Mouse (Mus musculus) embryonic facial prominence, embryonic 10.5 days (tissue): ENCODE data around the gene Gpr21. TPM values are rescaled to one million over a fixed set of nuclear protein-coding genes. Genes with fewer than 3 reads are reported as not detected.
"Not testable (repeated sequence)": the region's sequence is repeated elsewhere in the genome, so short reads cannot be mapped to it uniquely, and the experiment has no call there.

Source experiments
- DNase-seq: peaks from one replicate; pipeline ENCODE4 v3.0.0-alpha.2; 2017; ENCODE audit warnings: low spot score
- H3K27ac ChIP-seq: fragments of 300-500 bp; sonication (generic); replicated peaks from 2 replicates; pipeline ENCODE4 v1.5.1; 2016; ENCODE audit warnings: mild to moderate bottlenecking
- H3K27me3 ChIP-seq: fragments of 300-500 bp; sonication (generic); replicated peaks from 2 replicates; pipeline ENCODE4 v1.6.1; 2016; ENCODE audit warnings: low read depth, mild to moderate bottlenecking; ENCODE audit not compliant: poor library complexity, severe bottlenecking
- H3K36me3 ChIP-seq: fragments of 300-500 bp; sonication (generic); replicated peaks from 2 replicates; pipeline ENCODE4 v1.6.1; 2016; ENCODE audit warnings: mild to moderate bottlenecking, moderate library complexity
- H3K4me1 ChIP-seq: fragments of 300-500 bp; sonication (generic); 2 replicates; pipeline ENCODE4 v1.6.1; 2016
- H3K4me3 ChIP-seq: fragments of 300-500 bp; sonication (generic); 2 replicates; pipeline ENCODE4 v1.5.1; 2016; ENCODE audit warnings: mild to moderate bottlenecking, moderate library complexity
- H3K9me3 ChIP-seq: fragments of 300-500 bp; sonication (generic); 2 replicates; pipeline ENCODE4 v1.6.1; 2016; ENCODE audit warnings: mild to moderate bottlenecking
- WGBS: fragments of 180-500 bp; shearing (Covaris S2); methylation state at CpG from one replicate; pipeline ENCODE4 v1.1.7; 2016; 5-methylcytosine and 5-hydroxymethylcytosine counted together
- polyA plus RNA-seq: library from polyadenylated mRNA; unstranded; fragments of >200 nt; fragmentation: Nextera tagmentation; extraction: Ambion mirVana; gene quantifications from 2 replicates; pipeline ENCODE4 v1.2.1, GENCODE M21; 2016

The Gpr21 gene
- 1.2 and 1.3 TPM in 2 replicates for polyA plus RNA-seq

- Histone ChIP-seq H3K4me1 (peaks cover 13% of the 10 kb centered on the region), H3K4me3 (peak within 1 kb of the TSS; percentile 32), H3K27me3 (no peaks in the 10 kb centered on the region), H3K27ac (0 out of 2 replicates have a peak within 1 kb of the TSS, but pooled peaks have one; percentile 52), H3K9me3 (no peaks in the 10 kb centered on the region), H3K36me3 (peaks cover 42% of the 10 kb centered on the region)
- WGBS = 24% methylated on average over 11 of the region's 11 CpGs
- DNase-seq = peak; percentile 30
Observed at GRCm38 (mm10) chr2:37516030-37516710, at the start of gene Gpr21. Gene Gpr21, plus strand, starts transcription at chr2:37516332.

GRCm38 (mm10) chr2:37479559-37479958, 36.6 kb upstream of the Gpr21 start:
- H3K4me3 ChIP-seq = no peak overlapping the region
- no peak for DNase-seq
- H3K9me3 ChIP-seq = no peaks in the 10 kb centered on the region
- no peaks in the 10 kb centered on the region for H3K27me3 ChIP-seq
- no peak overlapping the region for H3K27ac ChIP-seq
- H3K36me3 ChIP-seq = peaks cover 77% of the 10 kb centered on the region
- H3K4me1 ChIP-seq = no peaks in the 10 kb centered on the region

- no peak for DNase-seq
- H3K36me3 ChIP-seq = peaks cover 78% of the 10 kb centered on the region
- H3K27ac ChIP-seq = no peak overlapping the region
- no peaks in the 10 kb centered on the region for H3K27me3 ChIP-seq
- WGBS = 91% methylated on average over 2 of the region's 2 CpGs
- H3K4me3 ChIP-seq = no peak overlapping the region
- H3K9me3 ChIP-seq = no peaks in the 10 kb centered on the region
- H3K4me1 ChIP-seq = no peaks in the 10 kb centered on the region
Observed at GRCm38 (mm10) chr2:37480039-37480438, 36.1 kb upstream of the Gpr21 start.

GRCm38 (mm10) chr2:37484165-37484564, 32.0 kb upstream of the Gpr21 start:
- 92% methylated on average over 2 of the region's 2 CpGs for WGBS
- H3K4me3 ChIP-seq = no peak overlapping the region
- no peaks in the 10 kb centered on the region for H3K27me3 ChIP-seq
- peaks cover 73% of the 10 kb centered on the region for H3K36me3 ChIP-seq
- H3K4me1 ChIP-seq = no peaks in the 10 kb centered on the region
- H3K9me3 ChIP-seq = no peaks in the 10 kb centered on the region
- DNase-seq = no peak
- H3K27ac ChIP-seq = no peak overlapping the region

- Histone ChIP-seq H3K4me3 (no peak overlapping the region), H3K4me1 (no peaks in the 10 kb centered on the region), H3K27ac (no peak overlapping the region), H3K9me3 (no peaks in the 10 kb centered on the region), H3K27me3 (no peaks in the 10 kb centered on the region), H3K36me3 (peaks cover 82% of the 10 kb centered on the region)
- no peak for DNase-seq
- WGBS = 98% methylated on average over 1 of the region's 1 CpGs
Observed at GRCm38 (mm10) chr2:37485370-37485769, 30.8 kb upstream of the Gpr21 start.

- H3K9me3 ChIP-seq = no peaks in the 10 kb centered on the region
- no peak overlapping the region for H3K27ac ChIP-seq
- H3K27me3 ChIP-seq = no peaks in the 10 kb centered on the region
- no peak for DNase-seq
- H3K4me1 ChIP-seq = no peaks in the 10 kb centered on the region
- no peak overlapping the region for H3K4me3 ChIP-seq
- H3K36me3 ChIP-seq = peaks cover 85% of the 10 kb centered on the region
Observed at GRCm38 (mm10) chr2:37486408-37486807, 29.7 kb upstream of the Gpr21 start.

- Histone ChIP-seq H3K27me3 (no peaks in the 10 kb centered on the region), H3K36me3 (peaks cover 92% of the 10 kb centered on the region), H3K4me1 (no peaks in the 10 kb centered on the region), H3K4me3 (no peak overlapping the region), H3K27ac (no peak overlapping the region), H3K9me3 (no peaks in the 10 kb centered on the region)
- DNase-seq = no peak
- WGBS = 93% methylated on average over 2 of the region's 2 CpGs
Observed at GRCm38 (mm10) chr2:37488956-37489355, 27.2 kb upstream of the Gpr21 start.

- Histone ChIP-seq H3K27me3 (no peaks in the 10 kb centered on the region), H3K4me3 (no peak overlapping the region), H3K27ac (no peak overlapping the region), H3K9me3 (no peaks in the 10 kb centered on the region), H3K36me3 (peaks cover 85% of the 10 kb centered on the region), H3K4me1 (no peaks in the 10 kb centered on the region)
- DNase-seq = no peak
- 95% methylated on average over 4 of the region's 4 CpGs for WGBS
Observed at GRCm38 (mm10) chr2:37497321-37497720, 18.8 kb upstream of the Gpr21 start.

GRCm38 (mm10) chr2:37505856-37506255, 10.3 kb upstream of the Gpr21 start:
- 97% methylated on average over 2 of the region's 2 CpGs for WGBS
- peaks cover 65% of the 10 kb centered on the region for H3K36me3 ChIP-seq
- DNase-seq, H3K4me1 ChIP-seq, H3K27ac ChIP-seq, H3K27me3 ChIP-seq, H3K4me3 ChIP-seq, H3K9me3 ChIP-seq: not testable (repeated sequence)

GRCm38 (mm10) chr2:37511134-37511901, 4.8 kb upstream of the Gpr21 start:
- Histone ChIP-seq H3K4me1 (peaks cover 5% of the 10 kb centered on the region), H3K9me3 (no peaks in the 10 kb centered on the region), H3K36me3 (peaks cover 56% of the 10 kb centered on the region), H3K27me3 (no peaks in the 10 kb centered on the region), H3K27ac (no peak overlapping the region), H3K4me3 (no peak overlapping the region)
- DNase-seq = no peak
- 88% methylated on average over 4 of the region's 4 CpGs for whole genome bisulfite sequencing

GRCm38 (mm10) chr2:37516922-37517462, 860 bp downstream of the Gpr21 start:
- no peak for DNase-seq
- Histone ChIP-seq H3K9me3 (no peaks in the 10 kb centered on the region), H3K27ac (no peak overlapping the region), H3K36me3 (peaks cover 36% of the 10 kb centered on the region), H3K4me1 (peaks cover 13% of the 10 kb centered on the region), H3K27me3 (no peaks in the 10 kb centered on the region), H3K4me3 (no peak overlapping the region)
- 50% methylated on average over 4 of the region's 4 CpGs for WGBS

- no peaks in the 10 kb centered on the region for H3K9me3 ChIP-seq
- H3K36me3 ChIP-seq = peaks cover 21% of the 10 kb centered on the region
- H3K27ac ChIP-seq = no peak overlapping the region
- no peak overlapping the region for H3K4me3 ChIP-seq
- H3K27me3 ChIP-seq = no peaks in the 10 kb centered on the region
- WGBS = 93% methylated on average over 4 of the region's 4 CpGs
- peaks cover 13% of the 10 kb centered on the region for H3K4me1 ChIP-seq
- DNase-seq = no peak
Observed at GRCm38 (mm10) chr2:37518561-37519285, 2.6 kb downstream of the Gpr21 start.
